Mouse (Mus musculus) small intestine, adult 10 weeks (tissue): ENCODE data around the gene Noc3l. TPM values are rescaled to one million over a fixed set of nuclear protein-coding genes. Genes with fewer than 3 reads are reported as not detected.

Experiments used
- polyA plus RNA-seq: library from polyadenylated mRNA; stranded (reverse); fragments of 350-450 nt; fragmentation: Illumina TruSeq; extraction: RNeasy Lipid Tissue Mini Kit (QIAGEN cat#74804); gene quantifications from one replicate; pipeline ENCODE4 v1.2.3, GENCODE M21; 2014; ENCODE audit warnings: low replicate concordance

Gene Noc3l
- 10.3 TPM for polyA plus RNA-seq

GRCm38 (mm10) chr19:38818766-38819426 lies at the start of gene Noc3l:
Noc3l (minus strand) TSS chr19:38819237.

GRCm38 (mm10) chr19:38836438-38837170 lies 17.6 kb upstream of the Noc3l start, which contains the start of gene Tbc1d12:
Tbc1d12 (plus strand) TSS chr19:38836579.

Other genes with a start within 250 kb of the Noc3l start
- 17.7 TPM for gene Tbc1d12, start 17.3 kb upstream of the Noc3l start, polyA plus RNA-seq
- gene Hells, start 111.7 kb upstream of the Noc3l start, polyA plus RNA-seq: 44.3 TPM
- 1,192 TPM for gene Cyp2c55, start 187.8 kb upstream of the Noc3l start, polyA plus RNA-seq
- 2,343 TPM for gene Cyp2c65, start 241.8 kb upstream of the Noc3l start, polyA plus RNA-seq